Mouse (Mus musculus) cerebellum, adult 2 months (tissue): ENCODE measurements at regions not wholly inside any gene's neighbourhood (a gene's known extent, or its start where the extent isn't known, plus 50 kb on each side); places are given as distances from the start of the nearest gene placed in this dataset.

Experiments used
- CTCF ChIP-seq: fragments of 200-500 bp; IDR thresholded peaks from 2 replicates; pipeline ENCODE4 v1.5.1; 2011; ENCODE audit warnings: low read depth, mild to moderate bottlenecking, control low read depth, low read length, moderate library complexity, borderline replicate concordance; ENCODE audit not compliant: insufficient read depth
- POLR2A ChIP-seq: fragments of 200-500 bp; IDR thresholded peaks from 2 replicates; pipeline ENCODE4 v1.6.1; 2011; ENCODE audit warnings: low read length, control low read depth, borderline replicate concordance; ENCODE audit not compliant: insufficient read depth

DNA sequence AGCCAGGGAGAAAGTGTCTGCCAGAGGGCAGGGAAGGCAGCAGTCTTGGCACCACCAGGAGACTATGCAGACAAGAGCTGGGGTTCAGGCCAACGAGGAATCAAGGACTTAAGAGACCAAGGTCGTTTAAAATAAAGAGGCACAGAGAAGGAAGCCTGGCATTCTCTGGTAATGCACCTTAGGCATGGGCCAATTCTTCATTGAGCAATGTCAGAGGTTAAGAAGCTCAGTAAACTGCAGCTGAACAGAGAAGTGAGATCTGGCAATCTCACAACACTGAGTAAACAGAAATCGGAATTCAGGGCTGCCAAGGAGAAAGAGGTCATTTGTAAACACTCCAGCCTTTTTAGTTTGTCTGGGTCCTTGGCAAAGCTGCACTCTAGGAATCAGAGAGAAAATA lies 572.2 kb downstream of the Epha4 start:
- no peak for TF ChIP-seq CTCF
- no peak for TF ChIP-seq POLR2A
